Mouse (Mus musculus): ENCODE results near the gene Hist1h2bk. TPM values are rescaled to one million over a fixed set of nuclear protein-coding genes. Genes with fewer than 3 reads are reported as not detected.
A peak's percentile ranks its signal among the peaks of the same experiment; 100 is the strongest.
"Not testable (repeated sequence)": the region's sequence is repeated elsewhere in the genome, so short reads cannot be mapped to it uniquely, and the experiment has no call there.

Hist1h2bk gene
- total RNA-seq, 4 experiments from 2014 or later, result 22.5 to 31.6 (median 25.4) TPM

DNA sequence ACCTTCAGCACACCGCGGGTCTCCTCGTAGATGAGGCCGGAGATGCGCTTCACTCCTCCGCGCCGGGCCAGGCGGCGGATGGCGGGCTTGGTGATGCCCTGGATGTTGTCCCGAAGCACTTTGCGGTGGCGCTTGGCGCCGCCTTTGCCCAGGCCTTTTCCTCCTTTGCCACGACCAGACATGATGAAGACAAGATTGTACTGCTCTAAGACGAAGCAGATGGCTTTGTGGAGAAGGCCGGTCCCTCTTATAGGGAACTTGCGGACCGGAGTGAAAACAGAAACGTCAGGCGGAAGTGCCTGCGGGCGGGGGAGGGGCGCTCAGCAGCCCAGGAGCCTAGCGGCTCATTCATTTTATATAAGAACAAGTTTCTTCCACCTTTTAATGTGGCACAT is 5.5 kb downstream of the Hist1h2bk start, which contains the start of gene Hist1h4i:
Hist1h4i (minus strand) TSS at position 221 of the 395 bp plus-strand sequence.
- DNase-seq, result peak; percentile 93

- no peak for DNase-seq
Measured at GRCm38 (mm10) chr13:22041651-22042567, 6.2 kb downstream of the Hist1h2bk start.

DNA sequence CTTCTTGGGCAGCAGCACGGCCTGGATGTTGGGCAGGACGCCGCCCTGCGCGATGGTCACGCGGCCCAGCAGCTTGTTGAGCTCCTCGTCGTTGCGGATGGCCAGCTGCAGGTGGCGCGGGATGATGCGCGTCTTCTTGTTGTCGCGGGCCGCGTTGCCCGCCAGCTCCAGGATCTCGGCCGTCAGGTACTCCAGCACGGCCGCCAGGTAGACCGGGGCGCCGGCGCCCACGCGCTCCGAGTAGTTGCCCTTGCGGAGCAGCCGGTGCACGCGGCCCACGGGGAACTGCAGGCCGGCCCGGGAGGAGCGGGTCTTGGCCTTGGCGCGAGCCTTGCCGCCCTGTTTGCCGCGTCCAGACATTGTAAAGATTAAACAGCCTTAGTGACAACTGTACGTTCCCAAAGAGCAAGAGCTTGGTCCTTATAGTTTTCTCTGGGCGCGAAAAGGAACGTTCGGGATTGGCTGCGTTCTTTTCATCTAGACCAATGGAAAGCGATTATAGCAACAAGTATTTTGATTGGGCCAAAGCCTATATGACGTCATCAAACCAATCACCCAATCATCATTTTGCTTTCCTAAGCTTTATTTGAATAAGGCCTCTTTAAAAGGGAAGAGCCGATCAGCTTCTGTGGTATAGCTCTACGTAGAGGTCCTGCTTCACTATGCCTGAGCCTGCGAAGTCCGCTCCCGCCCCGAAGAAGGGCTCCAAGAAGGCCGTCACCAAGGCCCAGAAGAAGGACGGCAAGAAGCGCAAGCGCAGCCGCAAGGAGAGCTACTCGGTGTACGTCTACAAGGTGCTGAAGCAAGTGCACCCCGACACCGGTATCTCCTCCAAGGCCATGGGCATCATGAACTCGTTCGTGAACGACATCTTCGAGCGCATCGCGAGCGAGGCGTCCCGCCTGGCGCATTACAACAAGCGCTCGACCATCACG is 7.2 kb downstream of the Hist1h2bk start, which contains the start of the genes Hist1h2ag and Hist1h2bj:
Hist1h2ag (minus strand) TSS at position 377 of the 935 bp plus-strand sequence.
Hist1h2bj (plus strand) TSS at position 647 of the 935 bp plus-strand sequence.
- peak; percentile 89 for DNase-seq

DNA sequence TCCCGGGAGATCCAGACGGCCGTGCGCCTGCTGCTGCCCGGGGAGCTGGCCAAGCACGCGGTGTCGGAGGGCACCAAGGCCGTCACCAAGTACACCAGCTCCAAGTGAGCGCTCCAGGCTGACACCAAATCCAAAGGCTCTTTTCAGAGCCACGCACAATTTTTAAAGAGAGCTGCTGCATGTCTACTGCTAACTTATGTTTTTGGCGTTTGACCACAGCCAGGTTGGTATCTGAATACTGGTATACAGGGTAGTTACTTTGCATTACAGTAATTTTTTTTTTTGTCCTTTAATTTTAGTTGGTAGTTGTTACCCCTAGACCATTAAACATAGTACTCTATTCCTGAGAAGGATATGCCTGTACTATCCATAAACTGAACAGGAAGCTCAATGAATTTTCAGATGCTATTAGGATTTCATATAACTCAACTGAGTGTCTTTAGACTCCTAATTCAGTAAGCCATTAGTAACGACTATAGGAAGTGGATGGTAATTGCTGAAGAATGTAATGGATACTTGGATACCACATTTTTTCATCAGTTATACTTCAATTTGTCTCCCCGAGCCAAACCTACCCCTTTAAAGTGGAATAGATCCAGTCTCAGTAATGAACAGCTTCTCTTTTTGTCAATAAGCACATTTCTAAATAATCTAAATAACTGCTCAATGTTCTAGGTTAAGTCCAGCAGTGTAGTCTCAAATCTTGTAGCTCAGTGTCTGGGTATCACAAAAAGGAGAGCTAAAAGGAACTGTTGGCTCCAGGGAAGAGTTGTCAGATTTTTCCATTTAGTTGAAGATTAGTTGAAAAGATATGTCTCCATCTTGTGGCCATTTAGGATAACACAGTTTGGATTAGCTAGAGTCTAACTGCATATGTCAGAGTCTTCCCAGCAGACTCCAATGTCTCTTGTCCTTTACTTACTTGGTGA is 8.1 kb downstream of the Hist1h2bk start:
- DNase-seq, result no peak

- no peak for DNase-seq
Measured at GRCm38 (mm10) chr13:22044432-22045155, 8.9 kb downstream of the Hist1h2bk start.

DNA sequence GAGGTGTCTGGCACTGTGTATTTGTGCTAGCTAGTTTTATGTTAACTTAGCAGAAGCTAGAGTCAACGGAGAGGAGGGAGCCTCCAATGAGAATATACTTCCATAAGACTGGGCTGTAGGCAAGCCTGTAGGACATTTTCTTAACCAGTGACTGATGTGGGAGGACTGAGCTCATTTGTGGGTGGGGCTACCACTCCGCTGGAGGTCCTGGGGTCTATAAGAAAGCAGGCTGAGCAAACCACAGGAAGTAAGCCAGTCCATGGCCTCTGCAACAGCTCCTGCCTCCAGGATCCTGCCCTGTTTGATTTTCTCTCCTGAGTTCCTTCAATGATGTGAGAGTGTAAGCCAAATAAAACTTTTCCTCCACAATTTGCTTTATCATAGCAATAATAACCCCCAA is 9.6 kb downstream of the Hist1h2bk start:
- no peak for DNase-seq

GRCm38 (mm10) chr13:22049041-22049440 is 13.4 kb downstream of the Hist1h2bk start:
- no peak for DNase-seq

- DNase-seq, result no peak
Measured at GRCm38 (mm10) chr13:22049737-22050440, 14.2 kb downstream of the Hist1h2bk start.

DNA sequence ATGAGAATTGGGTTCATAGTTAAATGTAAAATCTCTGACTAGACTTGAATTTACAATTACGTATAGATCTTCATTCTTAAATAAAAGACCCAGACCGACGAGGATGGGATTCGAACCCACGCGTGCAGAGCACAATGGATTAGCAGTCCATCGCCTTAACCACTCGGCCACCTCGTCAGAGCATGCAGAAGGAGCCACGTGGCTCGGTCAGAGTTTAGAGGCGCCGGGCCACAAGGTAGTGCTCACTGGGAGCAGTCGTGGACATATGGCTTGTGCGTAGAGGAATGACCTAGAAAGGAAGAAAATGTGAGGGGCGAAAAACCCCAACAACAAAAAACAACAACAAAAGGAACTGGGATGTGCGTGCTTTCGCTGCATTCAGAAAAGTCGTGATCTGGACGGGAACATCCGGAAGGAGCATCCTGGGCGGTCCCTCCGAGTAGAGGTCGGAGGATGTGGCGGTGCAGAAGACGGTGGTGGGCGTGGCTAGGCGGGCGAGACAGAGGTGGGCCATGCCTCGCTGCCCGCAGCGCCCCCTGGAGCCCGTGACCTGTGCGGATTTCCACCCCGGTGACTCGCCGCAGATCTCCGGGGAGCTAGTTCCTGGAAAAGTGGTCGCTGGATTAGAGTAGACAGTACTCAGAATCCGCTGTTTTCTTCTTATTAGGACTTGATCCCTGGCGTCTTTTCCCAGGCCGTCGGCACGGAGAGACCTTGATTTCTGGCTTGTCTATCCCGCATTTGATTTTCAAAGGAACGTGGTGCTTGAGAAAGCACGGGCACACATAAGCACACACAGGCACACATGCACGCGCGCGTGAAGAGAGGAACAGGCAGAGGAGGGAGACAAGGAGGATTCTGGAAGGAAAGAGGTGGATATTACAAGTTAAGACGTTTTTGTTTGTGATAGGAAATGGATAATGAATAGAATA is 15.2 kb downstream of the Hist1h2bk start:
- DNase-seq, result peak; percentile 90

DNA sequence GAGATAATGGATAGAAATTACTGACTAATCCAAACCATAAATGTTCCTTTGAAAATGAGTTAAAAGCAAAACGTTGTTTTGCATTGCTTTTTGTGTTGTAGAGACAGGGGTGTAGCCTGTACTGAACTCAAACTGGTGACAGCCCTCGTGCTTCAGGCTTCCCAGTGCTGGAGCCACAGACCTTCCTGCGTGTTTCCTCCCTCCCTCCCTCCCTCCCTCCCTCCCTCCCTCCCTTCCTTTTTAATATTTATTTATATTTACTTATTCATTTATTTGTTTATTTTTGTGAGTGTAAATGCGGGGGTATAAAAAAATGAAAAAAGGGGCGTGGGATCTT is 15.8 kb downstream of the Hist1h2bk start:
- no peak for DNase-seq

DNA sequence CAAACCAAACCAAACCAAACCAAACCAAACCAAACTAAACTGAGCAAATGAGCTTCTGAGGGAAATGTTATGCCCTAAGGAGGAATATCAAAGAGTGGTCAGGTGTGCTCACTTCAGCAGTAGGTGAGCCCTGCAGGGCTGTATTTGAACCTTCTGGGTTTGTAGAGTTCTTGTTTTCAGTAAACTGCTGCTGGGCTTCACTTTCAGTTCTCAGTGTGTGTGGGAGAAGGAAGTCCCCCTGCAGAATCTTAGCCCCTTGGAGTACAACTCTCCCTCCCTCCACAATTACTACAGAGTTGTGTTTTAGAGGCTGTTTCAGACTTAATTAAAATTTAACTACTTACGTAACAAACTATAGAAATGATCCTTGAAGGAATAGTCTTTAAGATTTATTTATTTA is 18.1 kb downstream of the Hist1h2bk start:
- DNase-seq, result no peak

DNA sequence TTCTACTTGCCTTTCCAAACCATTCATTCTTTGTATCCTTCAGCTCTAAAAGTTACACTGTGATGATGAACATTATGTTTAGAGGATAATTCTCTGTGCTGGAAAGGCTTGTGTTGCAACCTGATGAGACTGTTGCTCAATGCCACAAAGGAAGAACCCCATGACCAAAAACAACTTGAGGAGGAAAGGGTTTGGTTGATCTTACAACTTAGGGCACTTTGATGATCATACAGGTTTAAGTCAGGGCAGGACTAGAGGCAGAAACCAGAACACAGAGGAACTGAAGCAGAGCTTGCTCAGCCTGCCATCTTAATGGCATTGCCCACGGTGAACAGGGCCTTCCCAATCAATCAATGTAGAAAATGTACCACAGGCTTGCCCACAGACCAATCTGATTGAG is 25.8 kb downstream of the Hist1h2bk start:
- no peak for DNase-seq

- DNase-seq, result no peak
Measured at GRCm38 (mm10) chr13:22063468-22063867, 27.8 kb downstream of the Hist1h2bk start.

GRCm38 (mm10) chr13:22084140-22084539 is 48.5 kb downstream of the Hist1h2bk start, which contains the start of gene Vmn1r188:
Gene Vmn1r188, plus strand, starts transcription at chr13:22084440.
- not testable (repeated sequence) for DNase-seq

Small RNA genes lying within 50 kb of the gene (microRNA-seq; reads per million reads assigned to microRNA genes)
- gene Gm26300 (0 reads per million in 2 experiments), gene Gm44390 (0 reads per million in 2 experiments), gene Gm44486 (0 to 0.17 reads per million in 2 experiments)

Other genes with a start within 250 kb of the Hist1h2bk start
- 1 to 10 TPM in 2 of 4 experiments, not detected in 2; 2.7 to 7.2 TPM for gene Hist1h2an, start 248.7 kb upstream of the Hist1h2bk start, total RNA-seq (2022)
- gene Hist1h2bp, start 248.4 kb upstream of the Hist1h2bk start, total RNA-seq (2022), result 10 to 100 TPM in 1 of 4 experiments, 1 to 10 TPM in 3; 6.0 to 15.5 (median 8.6) TPM
- 10 to 100 TPM; 62.2 to 78.1 (median 68.0) TPM for gene Hist1h2bq, start 225.7 kb upstream of the Hist1h2bk start, total RNA-seq (2022)
- 10 to 100 TPM in 3 of 4 experiments, 1 to 10 TPM in 1; 6.1 to 36.2 (median 24.9) TPM for gene Hist1h2ao, start 225.4 kb upstream of the Hist1h2bk start, total RNA-seq (2022)
- 100 to 1,000 TPM; 110 to 175 (median 150) TPM for gene Hist1h4m, start 224.1 kb upstream of the Hist1h2bk start, total RNA-seq (2022)
- gene Hist1h4n, start 203.7 kb upstream of the Hist1h2bk start, total RNA-seq (2022), result 100 to 1,000 TPM in 2 of 4 experiments, 10 to 100 TPM in 2; 56.8 to 227 (median 113) TPM
- gene Hist1h2ap, start 202.4 kb upstream of the Hist1h2bk start, total RNA-seq (2022), result 10 to 100 TPM; 19.8 to 45.6 (median 32.3) TPM
- gene Hist1h2br, start 202.1 kb upstream of the Hist1h2bk start, total RNA-seq (2022), result 10 to 100 TPM; 63.3 to 78.8 (median 69.1) TPM
- gene Zfp184, start 90.8 kb upstream of the Hist1h2bk start, total RNA-seq (2022), result 1 to 10 TPM; 1.5 to 6.2 (median 3.6) TPM
- not detected for gene Pom121l2, start 54.7 kb upstream of the Hist1h2bk start, total RNA-seq (2022)
- under 1 TPM in 2 of 4 experiments, not detected in 2; 0.63 to 0.70 TPM for gene Prss16, start 26.1 kb upstream of the Hist1h2bk start, total RNA-seq (2022)
- gene Hist1h2ah, start 302 bp upstream of the Hist1h2bk start, total RNA-seq (2022), result 10 to 100 TPM in 2 of 4 experiments, 1 to 10 TPM in 1, not detected in 1; 6.0 to 18.5 (median 12.6) TPM
- 10 to 100 TPM; 42.6 to 80.0 (median 56.7) TPM for gene Hist1h4i, start 5.5 kb downstream of the Hist1h2bk start, total RNA-seq (2022)
- gene Hist1h2ag, start 7.1 kb downstream of the Hist1h2bk start, total RNA-seq (2022), result 10 to 100 TPM in 3 of 4 experiments, 1 to 10 TPM in 1; 8.7 to 18.8 (median 13.1) TPM
- 10 to 100 TPM; 14.2 to 31.0 (median 21.9) TPM for gene Hist1h2bj, start 7.3 kb downstream of the Hist1h2bk start, total RNA-seq (2022)
- gene Vmn1r188, start 48.6 kb downstream of the Hist1h2bk start, total RNA-seq (2022), result not detected
- gene Vmn1r189, start 70.0 kb downstream of the Hist1h2bk start, total RNA-seq (2022), result not detected
- gene Vmn1r191, start 148.1 kb downstream of the Hist1h2bk start, total RNA-seq (2022), result not detected
- not detected for gene Vmn1r192, start 155.3 kb downstream of the Hist1h2bk start, total RNA-seq (2022)
- not detected for gene Vmn1r193, start 187.3 kb downstream of the Hist1h2bk start, total RNA-seq (2022)
- gene Vmn1r194, start 208.3 kb downstream of the Hist1h2bk start, total RNA-seq (2022), result not detected
- not detected for gene Vmn1r195, start 234.7 kb downstream of the Hist1h2bk start, total RNA-seq (2022)